Mouse (Mus musculus) cerebellum, postnatal 4 days (tissue): ENCODE results near the gene Paics.
A peak's percentile ranks its signal among the peaks of the same experiment; 100 is the strongest.
"Not testable (repeated sequence)": the region's sequence is repeated elsewhere in the genome, so short reads cannot be mapped to it uniquely, and the experiment has no call there.

Source experiments
- DNase-seq, 2 experiments: peaks; one replicate each; pipeline ENCODE4 v3.0.0; 2022; ENCODE audit warnings: low spot score in 2 of 2, mixed read lengths in 1 of 2

Gene Paics

DNA sequence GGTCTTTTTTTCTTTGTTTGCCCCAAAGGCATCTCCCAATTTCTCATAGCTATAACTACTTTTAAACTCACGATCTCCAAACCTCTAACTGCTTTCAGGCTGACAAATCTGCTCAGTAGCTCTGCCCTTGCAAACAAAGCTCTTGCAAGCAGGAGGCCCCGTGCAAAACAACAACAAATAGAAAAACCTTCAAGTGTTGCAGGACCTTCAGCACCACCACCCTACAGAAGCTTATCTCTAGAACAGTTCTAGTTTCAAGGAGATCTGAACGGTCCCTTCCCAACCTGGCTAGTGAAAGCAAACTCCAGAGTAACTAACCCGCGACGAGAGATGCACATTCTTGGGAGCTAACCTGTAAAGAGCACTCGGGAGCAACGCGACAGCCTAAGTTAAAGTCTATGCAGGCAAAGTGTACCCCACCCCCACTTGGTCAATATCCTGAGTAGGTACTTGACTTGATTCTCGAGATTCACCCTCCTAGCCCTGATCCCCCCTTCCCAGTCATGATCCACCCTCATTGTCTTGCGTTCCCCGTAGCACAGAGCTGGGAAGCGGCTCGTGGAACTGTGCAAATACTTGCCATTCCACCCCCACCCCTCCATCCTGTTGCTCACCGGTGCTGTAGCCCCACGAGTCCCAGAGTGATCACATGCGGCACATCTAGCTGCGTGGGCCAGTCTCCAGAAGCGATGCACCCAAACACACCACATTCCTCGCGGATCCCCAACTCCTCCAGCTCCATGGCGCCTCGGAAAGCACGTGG lies 583 bp upstream of the Paics start:
- DNase-seq = no peak

GRCm38 (mm10) chr5:76952112-76953040 lies 1.3 kb downstream of the Paics start:
- DNase-seq = no peak

DNA sequence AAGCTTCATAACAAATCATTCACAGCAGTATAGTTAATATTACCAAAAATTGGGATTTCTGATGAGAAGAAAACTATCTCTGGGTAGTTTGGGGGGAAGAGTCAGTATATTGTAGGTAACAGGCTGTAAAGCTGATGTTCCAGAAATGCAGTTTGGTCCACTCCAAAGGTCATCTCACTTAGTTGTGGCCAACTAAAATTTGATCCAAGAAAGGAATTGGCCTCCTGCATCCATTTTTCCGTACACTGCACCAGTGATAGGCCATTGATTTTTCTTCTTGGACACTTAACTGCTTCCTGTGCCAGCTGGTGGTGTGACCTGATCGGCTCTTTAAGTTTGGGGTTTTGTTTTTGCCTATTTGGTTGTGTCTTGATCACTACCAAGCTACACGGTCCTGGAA lies 2.7 kb downstream of the Paics start:
- no peak for DNase-seq

- DNase-seq = no peak
Observed at GRCm38 (mm10) chr5:76954271-76954900, 3.3 kb downstream of the Paics start.

DNA sequence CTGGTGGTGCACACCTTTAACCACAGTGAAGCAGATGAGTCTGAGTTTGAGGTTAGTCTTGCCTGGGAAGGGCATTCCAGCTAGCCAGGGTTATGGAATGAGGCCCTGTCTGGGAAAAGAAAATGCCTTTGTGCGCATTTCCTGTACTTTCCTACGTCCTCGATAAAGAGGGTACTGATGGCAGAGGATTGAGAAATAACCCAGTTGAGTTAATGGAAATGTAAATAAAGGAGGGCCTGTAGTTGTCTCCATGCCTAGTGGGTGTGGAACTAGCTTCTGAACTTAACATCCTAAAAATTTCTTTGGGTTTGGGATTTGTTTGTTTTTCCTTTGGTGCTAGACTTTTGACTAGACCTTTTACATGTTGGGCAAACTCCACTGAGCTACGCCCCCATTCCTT lies 4.4 kb downstream of the Paics start:
- no peak for DNase-seq

- no peak for DNase-seq
Observed at GRCm38 (mm10) chr5:76957954-76958353, 6.8 kb downstream of the Paics start.

DNA sequence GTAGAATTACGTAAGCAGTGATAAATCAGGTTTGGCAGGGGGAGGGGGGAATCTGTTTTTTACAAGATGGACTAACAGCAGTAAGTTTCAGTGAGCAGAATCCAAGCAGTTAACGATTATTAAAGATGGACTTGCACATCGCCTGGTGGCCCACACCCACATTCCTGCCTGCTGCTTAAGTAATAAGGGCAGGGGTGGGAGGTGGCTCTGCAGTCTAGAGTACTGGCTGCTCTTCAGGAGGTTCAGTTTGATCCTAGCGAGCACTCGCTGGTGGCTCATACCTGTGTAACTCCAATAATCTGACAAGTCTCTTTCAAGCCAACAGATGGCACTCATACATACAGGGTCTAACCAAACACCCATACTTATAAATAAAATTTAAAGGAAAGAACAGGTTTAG lies 8.5 kb downstream of the Paics start:
- DNase-seq = no peak

DNA sequence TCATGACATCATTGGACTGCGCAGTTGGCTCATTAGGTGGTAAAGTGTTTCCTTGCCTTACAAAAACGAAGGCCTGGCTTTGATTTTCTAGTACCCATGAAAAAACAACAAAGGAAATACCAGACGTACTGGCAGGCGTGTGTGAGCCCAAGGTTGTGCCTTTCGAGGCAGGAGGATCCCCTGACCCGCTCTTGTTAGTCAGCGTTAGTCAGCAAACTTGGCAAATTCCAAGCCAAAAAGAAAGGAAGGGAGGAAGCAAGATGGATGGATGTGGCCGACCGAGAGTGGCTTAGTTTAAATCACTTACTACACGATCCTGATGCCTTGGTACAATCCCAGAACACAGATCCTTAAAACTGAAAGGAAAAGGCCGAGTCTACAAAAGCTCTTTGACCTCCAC lies 11.4 kb downstream of the Paics start:
- DNase-seq = no peak

- DNase-seq = no peak
Observed at GRCm38 (mm10) chr5:76964651-76965050, 13.5 kb downstream of the Paics start.

GRCm38 (mm10) chr5:76969250-76969649 lies 18.1 kb downstream of the Paics start:
- no peak for DNase-seq

- DNase-seq = not testable (repeated sequence)
Observed at GRCm38 (mm10) chr5:76971115-76971514, 20.0 kb downstream of the Paics start.

GRCm38 (mm10) chr5:76973488-76973887 lies 22.4 kb downstream of the Paics start:
- DNase-seq = no peak

GRCm38 (mm10) chr5:76974207-76974553 lies 23.1 kb downstream of the Paics start:
- no peak for DNase-seq

GRCm38 (mm10) chr5:76974554-76975285 lies 23.6 kb downstream of the Paics start, which contains the start of gene Srp72:
TSS of gene Srp72 (plus strand) at chr5:76974683.
- peak; percentile 84 to 86 for DNase-seq

- no peak for DNase-seq
Observed at GRCm38 (mm10) chr5:76975736-76976135, 24.6 kb downstream of the Paics start.

DNA sequence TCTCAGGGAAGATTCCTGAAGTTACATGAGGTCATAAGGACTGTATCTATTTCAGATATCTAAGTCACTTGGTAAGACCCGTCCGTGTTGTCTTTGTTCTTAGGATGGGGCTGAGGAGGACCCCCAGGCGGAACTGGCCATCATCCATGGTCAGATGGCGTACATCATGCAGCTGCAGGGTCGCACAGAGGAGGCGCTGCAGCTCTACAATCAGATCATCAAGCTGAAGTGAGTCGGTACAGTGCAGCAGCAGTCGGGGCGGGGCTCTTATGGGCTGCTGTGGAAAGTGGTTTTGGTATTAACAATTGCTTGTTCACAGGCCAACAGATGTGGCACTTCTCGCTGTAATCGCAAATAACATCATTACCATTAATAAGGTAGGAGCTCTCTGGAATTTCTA lies 32.9 kb downstream of the Paics start:
- no peak for DNase-seq

DNA sequence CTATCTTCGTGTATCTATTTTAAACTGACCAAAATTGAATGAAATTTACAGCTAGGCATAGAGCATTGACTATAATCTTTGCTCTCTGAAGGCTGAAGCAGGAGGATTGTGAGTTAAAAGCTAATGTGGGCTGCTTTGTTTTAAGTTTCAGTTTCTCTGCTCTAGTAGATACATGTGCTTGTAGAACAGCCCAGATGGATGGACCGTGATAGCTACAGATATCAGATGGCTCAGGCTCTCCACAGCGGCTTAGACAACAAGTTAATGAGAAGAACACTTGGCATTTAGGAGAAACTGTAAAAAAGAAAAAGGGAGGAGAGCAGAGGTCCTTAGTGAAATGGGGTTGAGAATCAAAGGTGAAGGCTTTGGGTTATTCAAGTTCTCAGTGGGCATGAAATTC lies 39.7 kb downstream of the Paics start:
- DNase-seq = no peak

GRCm38 (mm10) chr5:76993174-76993814 lies 42.2 kb downstream of the Paics start:
- no peak for DNase-seq

DNA sequence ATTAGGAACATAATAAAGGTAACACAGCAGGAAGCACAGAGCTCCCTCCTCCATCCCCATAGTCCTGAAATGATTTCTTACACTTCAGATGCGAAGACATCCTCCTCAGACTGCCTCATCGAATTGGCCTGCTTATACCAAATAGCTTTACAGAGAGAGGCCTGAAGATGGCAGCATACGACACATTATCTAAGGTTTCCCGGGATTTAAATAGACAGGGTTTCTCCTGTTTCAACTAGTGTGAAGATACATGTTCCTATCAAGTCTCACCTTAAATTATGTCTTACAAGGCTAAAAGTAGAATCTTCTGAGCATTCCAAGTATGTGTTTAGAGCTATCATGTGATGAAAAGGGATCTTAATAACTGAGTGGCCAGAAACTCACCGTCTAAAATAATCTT lies 47.3 kb downstream of the Paics start:
- no peak for DNase-seq

- DNase-seq = no peak
Observed at GRCm38 (mm10) chr5:77001192-77001591, 50.1 kb downstream of the Paics start.
